Mouse (Mus musculus): ENCODE results near the gene Gm3159. TPM values are rescaled to one million over a fixed set of nuclear protein-coding genes. Genes with fewer than 3 reads are reported as not detected.

Gene Gm3159
- polyA plus RNA-seq, 1 experiment from 2014 or later = not detected

Other genes starting within 250 kb of the Gm3159 start
- not detected in 2 replicates for gene Gm3127, start 232.5 kb upstream of the Gm3159 start, polyA plus RNA-seq (2015; fragmentation: Nextera tagmentation; extraction: Ambion mirVana)
- gene Gm2974, start 214.9 kb upstream of the Gm3159 start, polyA plus RNA-seq (2015; fragmentation: Nextera tagmentation; extraction: Ambion mirVana) = 0.21 TPM in 1 of 2 replicates, not detected in the other
- not detected in 2 replicates for gene Gm3138, start 147.9 kb upstream of the Gm3159 start, polyA plus RNA-seq (2015; fragmentation: Nextera tagmentation; extraction: Ambion mirVana)
- gene Gm3149, start 80.2 kb upstream of the Gm3159 start, polyA plus RNA-seq (2015; fragmentation: Nextera tagmentation; extraction: Ambion mirVana) = not detected in 2 replicates
- 0.15 and 0.21 TPM in 2 replicates for gene 2610042L04Rik, start 62.8 kb upstream of the Gm3159 start, polyA plus RNA-seq (2015; fragmentation: Nextera tagmentation; extraction: Ambion mirVana)
- gene Gm3164, start 17.9 kb downstream of the Gm3159 start, polyA plus RNA-seq (2015; fragmentation: Nextera tagmentation; extraction: Ambion mirVana) = 0.15 TPM in 1 of 2 replicates, not detected in the other
- gene Gm3173, start 33.5 kb downstream of the Gm3159 start, polyA plus RNA-seq (2015; fragmentation: Nextera tagmentation; extraction: Ambion mirVana) = not detected in 2 replicates
- not detected in 2 replicates for gene Gm3182, start 84.2 kb downstream of the Gm3159 start, polyA plus RNA-seq (2015; fragmentation: Nextera tagmentation; extraction: Ambion mirVana)
- not detected in 2 replicates for gene Gm3047, start 157.9 kb downstream of the Gm3159 start, polyA plus RNA-seq (2015; fragmentation: Nextera tagmentation; extraction: Ambion mirVana)
- gene Gm8159, start 234.8 kb downstream of the Gm3159 start, polyA plus RNA-seq (2015; fragmentation: Nextera tagmentation; extraction: Ambion mirVana) = not detected in 2 replicates

Data from intestine, embryonic 15.5 days (tissue).